ENCODE assay signal across 8 mouse cellular contexts in genomic region chr11:118445843-118446242, GRCm38 (mm10). TPM values are rescaled to one million over a fixed set of nuclear protein-coding genes. Genes with fewer than 3 reads are reported as not detected.
DNase-seq lines count a peak whose midpoint lies in the region; ATAC-seq and TF ChIP-seq lines count a peak whose summit lies in the region.

No protein-coding gene starts in this region.

- peak; percentile 77 for ATAC-seq in intestine, embryonic 16.5 days
- no peak for ATAC-seq in liver, embryonic 11.5 days (replicated peaks; ENCODE audit: low FRiP score)
- ATAC-seq in stomach, embryonic 15.5 days (ENCODE audit: insufficient read depth, low FRiP score, low read depth), result peak; percentile 70

- H3K79me2 ChIP-seq in MEL (ENCODE audit: control insufficient read depth, insufficient read depth, low read length, poor library complexity), result no peaks in the 10 kb centered on the region
- no peaks in the 10 kb centered on the region for H3K79me2 ChIP-seq in myocyte (ENCODE audit: control insufficient read depth, insufficient read depth)

- H3K27me3 ChIP-seq in MEL (ENCODE audit: control insufficient read depth in 1 of 2, insufficient read depth in 2 of 2, low read length in 2 of 2) (no peaks in the 10 kb centered on the region), myocyte (ENCODE audit: control insufficient read depth, insufficient read depth, insufficient read length) (peaks cover 24% of the 10 kb centered on the region)
- H3K27me3 ChIP-seq in intestine, embryonic 16.5 days (replicated peaks; ENCODE audit: control insufficient read depth, insufficient read depth, low read length), result no peaks in the 10 kb centered on the region
- H3K27me3 ChIP-seq in liver, embryonic 11.5 days (replicated peaks; ENCODE audit: control insufficient read depth, insufficient read depth, low read length), result peaks cover 5% of the 10 kb centered on the region
- H3K27me3 ChIP-seq in stomach, embryonic 15.5 days (replicated peaks), result no peaks in the 10 kb centered on the region

- H3K4me3 ChIP-seq in MEL (ENCODE audit: control insufficient read depth in 1 of 2, insufficient read depth in 1 of 2, low read depth in 2 of 2, low read length in 2 of 2) (no peak overlapping the region), myocyte (no peak overlapping the region)
- H3K4me3 ChIP-seq in intestine, embryonic 16.5 days (ENCODE audit: low read length), result no peak overlapping the region
- H3K4me3 ChIP-seq in liver, embryonic 11.5 days (ENCODE audit: low read depth, low read length), result no peak overlapping the region
- no peak overlapping the region for H3K4me3 ChIP-seq in stomach, embryonic 15.5 days (replicated peaks)

- no peaks in the 10 kb centered on the region for H3K9me3 ChIP-seq in MEL (replicated peaks; ENCODE audit: insufficient read depth, low read length)
- H3K9me3 ChIP-seq in intestine, embryonic 16.5 days (ENCODE audit: control insufficient read depth, low read length), result no peaks in the 10 kb centered on the region
- no peaks in the 10 kb centered on the region for H3K9me3 ChIP-seq in liver, embryonic 11.5 days (ENCODE audit: control insufficient read depth, low read length)
- H3K9me3 ChIP-seq in stomach, embryonic 15.5 days, result no peaks in the 10 kb centered on the region

- WGBS in intestine, embryonic 16.5 days, result 13% methylated on average over 3 of the region's 3 CpGs
- WGBS in liver, embryonic 11.5 days, result 24% methylated on average over 3 of the region's 3 CpGs
- WGBS in stomach, embryonic 15.5 days, result 18% methylated on average over 3 of the region's 3 CpGs

- H3K36me3 ChIP-seq in MEL (ENCODE audit: control insufficient read depth in 1 of 2, insufficient read depth in 2 of 2, low read length in 2 of 2) (no peaks in the 10 kb centered on the region), myocyte (ENCODE audit: control insufficient read depth, insufficient read depth) (no peaks in the 10 kb centered on the region)
- H3K36me3 ChIP-seq in intestine, embryonic 16.5 days (ENCODE audit: control insufficient read depth, insufficient read depth, low read length), result no peaks in the 10 kb centered on the region
- H3K36me3 ChIP-seq in liver, embryonic 11.5 days (ENCODE audit: control insufficient read depth, insufficient read depth, low read length), result no peaks in the 10 kb centered on the region
- no peaks in the 10 kb centered on the region for H3K36me3 ChIP-seq in stomach, embryonic 15.5 days

- TF ChIP-seq CTCF in MEL (IDR thresholded peaks at IDR 0.05 in 2 of 3, conservative IDR thresholded peaks at IDR 0.05 in 1 of 3; ENCODE audit: control insufficient read depth in 1 of 3, insufficient read depth in 1 of 3, low read depth in 2 of 3, low read length in 3 of 3, poor library complexity in 1 of 3, severe bottlenecking in 1 of 3), result peak; percentile 98 to 99 (median 98)

- H3K4me1 ChIP-seq in MEL (ENCODE audit: control insufficient read depth in 1 of 2, insufficient read depth in 2 of 2, low read length in 2 of 2), result no peaks in the 10 kb centered on the region
- H3K4me1 ChIP-seq in intestine, embryonic 16.5 days (ENCODE audit: control insufficient read depth, insufficient read depth, low read length), result no peaks in the 10 kb centered on the region
- H3K4me1 ChIP-seq in liver, embryonic 11.5 days (replicated peaks; ENCODE audit: control insufficient read depth, insufficient read depth, low read length), result no peaks in the 10 kb centered on the region; the same call in 1 of the 2 replicates
- H3K4me1 ChIP-seq in stomach, embryonic 15.5 days, result 0 out of 2 replicates have a peak, but pooled peaks cover 4% of the 10 kb centered on the region

- H3K4me2 ChIP-seq in intestine, embryonic 16.5 days (ENCODE audit: low read depth, low read length), result no peak overlapping the region
- H3K4me2 ChIP-seq in liver, embryonic 11.5 days, result no peak overlapping the region
- no peak overlapping the region for H3K4me2 ChIP-seq in myocyte (ENCODE audit: low read depth)
- H3K4me2 ChIP-seq in stomach, embryonic 15.5 days, result no peak overlapping the region

- peak; percentile 99 for TF ChIP-seq RAD21 in MEL (IDR thresholded peaks at IDR 0.05; ENCODE audit: low read depth, low read length)

- DNase-seq in A20 (ENCODE audit: low read depth, low spot score), result peak; percentile 66
- peak; percentile 79 for DNase-seq in MEL (ENCODE audit: low read depth, low spot score)
- DNase-seq in cerebellum, adult 9-10 months, result peak; percentile 67
- peak; percentile 86 for DNase-seq in forelimb bud, embryonic 11.5 days (ENCODE audit: low read depth, low spot score)
- DNase-seq in liver, embryonic 11.5 days (ENCODE audit: low spot score), result peak; percentile 69

- H3ac ChIP-seq in myocyte (ENCODE audit: control insufficient read depth, insufficient read length), result no peak overlapping the region

- TF ChIP-seq EP300 in MEL (IDR thresholded peaks at IDR 0.05; ENCODE audit: low read depth in 1 of 2, low read length in 2 of 2), result no peak

- no peak overlapping the region for H3K27ac ChIP-seq in MEL (ENCODE audit: control insufficient read depth, low read depth, low read length)
- H3K27ac ChIP-seq in intestine, embryonic 16.5 days (ENCODE audit: low read length), result no peak overlapping the region
- H3K27ac ChIP-seq in liver, embryonic 11.5 days (ENCODE audit: low read depth, low read length), result no peak overlapping the region
- H3K27ac ChIP-seq in stomach, embryonic 15.5 days, result no peak overlapping the region

- H3K9ac ChIP-seq in MEL (ENCODE audit: control insufficient read depth, low read depth, low read length, poor library complexity, severe bottlenecking), result no peak overlapping the region
- no peak overlapping the region for H3K9ac ChIP-seq in intestine, embryonic 16.5 days (ENCODE audit: low read depth, low read length)
- H3K9ac ChIP-seq in liver, embryonic 11.5 days (ENCODE audit: low read depth, low read length), result no peak overlapping the region
- H3K9ac ChIP-seq in stomach, embryonic 15.5 days, result no peak overlapping the region

- TF ChIP-seq POLR2A in MEL (IDR thresholded peaks at IDR 0.05; ENCODE audit: control insufficient read depth in 1 of 2, insufficient read depth in 1 of 2, low read depth in 1 of 2, low read length in 2 of 2, poor library complexity in 1 of 2) (no peak), myocyte (IDR thresholded peaks at IDR 0.05; ENCODE audit: insufficient read length, low read depth) (no peak)

TF ChIP-seq in MEL, 35 proteins besides CTCF, POLR2A, EP300 and RAD21 (continues in another document):
- TF ChIP-seq POLR2AphosphoS2 (IDR thresholded peaks at IDR 0.05; ENCODE audit: low read length), result no peak
- TF ChIP-seq SMC3 (IDR thresholded peaks at IDR 0.05; ENCODE audit: low read depth, low read length), result peak; percentile 99
- no peak for TF ChIP-seq MXI1 (IDR thresholded peaks at IDR 0.05; ENCODE audit: low read depth, low read length)
- peak; percentile 99 for TF ChIP-seq ZC3H11A (IDR thresholded peaks at IDR 0.05; ENCODE audit: low read depth, low read length)
- TF ChIP-seq UBTF (IDR thresholded peaks at IDR 0.05; ENCODE audit: borderline replicate concordance, insufficient read depth, low read depth, low read length), result no peak

TF ChIP-seq in myocyte, 11 proteins besides CTCF, POLR2A, EP300 and RAD21:
- TF ChIP-seq MYOD1 (IDR thresholded peaks at IDR 0.05; ENCODE audit: control insufficient read depth in 1 of 3, insufficient read length in 2 of 3, low read depth in 2 of 3) (peak in 2 of 3 experiments; percentile 22 to 43), CEBPB (IDR thresholded peaks at IDR 0.05; ENCODE audit: insufficient read depth, poor library complexity, severe bottlenecking) (no peak), MYOG (IDR thresholded peaks at IDR 0.05; ENCODE audit: control insufficient read depth in 1 of 3, insufficient read depth in 1 of 3, insufficient read length in 2 of 3, low read depth in 2 of 3) (peak in 1 of 3 experiments; percentile 6)
TF ChIP-seq in myocyte: peak in this region for 2.

RNA-seq across cellular contexts. Expression of gene C1qtnf1, which starts 17.8 kb away (rescaled TPM):
- total RNA-seq in MEL (2012; rRNA removed), result 0.07 and 0.27 TPM in 2 replicates
- polyA plus RNA-seq in MEL (2012; ENCODE audit: insufficient read depth in 1 of 2, insufficient read length in 2 of 2, low read depth in 1 of 2, low replicate concordance in 2 of 2, missing spikeins in 1 of 2) (under 1 TPM in 1 of 2 experiments, not detected in 1; 0.72 TPM), myocyte (2012; fragmentation: generic; extraction: Trizol) (9.8 TPM)
- 7.1 and 7.3 TPM in 2 replicates for polyA plus RNA-seq in intestine, embryonic 16.5 days (2015; fragmentation: Nextera tagmentation; extraction: Ambion mirVana)
- polyA plus RNA-seq in liver, embryonic 11.5 days (2014; fragmentation: Nextera tagmentation; extraction: Ambion mirVana), result 4.6 and 5.0 TPM in 2 replicates
- polyA plus RNA-seq in stomach, embryonic 15.5 days (2015; fragmentation: Nextera tagmentation; extraction: Ambion mirVana), result 6.8 and 8.3 TPM in 2 replicates

RNA-seq across cellular contexts. Expression of gene Cant1, which starts 27.0 kb away (rescaled TPM):
- total RNA-seq in MEL (2012; rRNA removed), result 25.8 and 26.0 TPM in 2 replicates
- polyA plus RNA-seq in MEL (2012; ENCODE audit: insufficient read depth in 1 of 2, insufficient read length in 2 of 2, low read depth in 1 of 2, low replicate concordance in 2 of 2, missing spikeins in 1 of 2), result 100 to 1,000 TPM in 1 of 2 experiments, 10 to 100 TPM in 1; 34.4 to 145 TPM
- 38.7 and 44.1 TPM in 2 replicates for polyA plus RNA-seq in intestine, embryonic 16.5 days (2015; fragmentation: Nextera tagmentation; extraction: Ambion mirVana)
- polyA plus RNA-seq in liver, embryonic 11.5 days (2014; fragmentation: Nextera tagmentation; extraction: Ambion mirVana), result 21.1 and 21.6 TPM in 2 replicates
- 33.7 TPM for polyA plus RNA-seq in myocyte (2012; fragmentation: generic; extraction: Trizol)
- 30.7 and 32.1 TPM in 2 replicates for polyA plus RNA-seq in stomach, embryonic 15.5 days (2015; fragmentation: Nextera tagmentation; extraction: Ambion mirVana)

RNA-seq across cellular contexts. Expression of gene Engase, which starts 30.8 kb away (rescaled TPM):
- 15.3 and 19.7 TPM in 2 replicates for total RNA-seq in MEL (2012; rRNA removed)
- 10 to 100 TPM in 1 of 2 experiments, not detected in 1; 23.5 TPM for polyA plus RNA-seq in MEL (2012; ENCODE audit: insufficient read depth in 1 of 2, insufficient read length in 2 of 2, low read depth in 1 of 2, low replicate concordance in 2 of 2, missing spikeins in 1 of 2)
- 13.5 and 17.8 TPM in 2 replicates for polyA plus RNA-seq in intestine, embryonic 16.5 days (2015; fragmentation: Nextera tagmentation; extraction: Ambion mirVana)
- polyA plus RNA-seq in liver, embryonic 11.5 days (2014; fragmentation: Nextera tagmentation; extraction: Ambion mirVana), result 13.4 and 14.3 TPM in 2 replicates
- polyA plus RNA-seq in myocyte (2012; fragmentation: generic; extraction: Trizol), result 5.1 TPM
- 10.1 and 11.5 TPM in 2 replicates for polyA plus RNA-seq in stomach, embryonic 15.5 days (2015; fragmentation: Nextera tagmentation; extraction: Ambion mirVana)

RNA-seq across cellular contexts. Expression of gene Lgals3bp, which starts 44.0 kb away (rescaled TPM):
- total RNA-seq in MEL (2012; rRNA removed), result 1.4 and 3.0 TPM in 2 replicates
- polyA plus RNA-seq in MEL (2012; ENCODE audit: insufficient read depth in 1 of 2, insufficient read length in 2 of 2, low read depth in 1 of 2, low replicate concordance in 2 of 2, missing spikeins in 1 of 2), result 10 to 100 TPM in 1 of 2 experiments, not detected in 1; 18.3 TPM
- polyA plus RNA-seq in intestine, embryonic 16.5 days (2015; fragmentation: Nextera tagmentation; extraction: Ambion mirVana), result 226 and 234 TPM in 2 replicates
- polyA plus RNA-seq in liver, embryonic 11.5 days (2014; fragmentation: Nextera tagmentation; extraction: Ambion mirVana), result 23.3 and 27.8 TPM in 2 replicates
- 16.4 TPM for polyA plus RNA-seq in myocyte (2012; fragmentation: generic; extraction: Trizol)
- polyA plus RNA-seq in stomach, embryonic 15.5 days (2015; fragmentation: Nextera tagmentation; extraction: Ambion mirVana), result 67.4 and 81.5 TPM in 2 replicates
